Mouse (Mus musculus): Measurements from ENCODE around the gene Pnldc1. TPM values are rescaled to one million over a fixed set of nuclear protein-coding genes. Genes with fewer than 3 reads are reported as not detected.
"Not testable (repeated sequence)": the region's sequence is repeated elsewhere in the genome, so short reads cannot be mapped to it uniquely, and the experiment has no call there.

Pnldc1 gene
- polyA plus RNA-seq, 1 experiment from 2014 or later, result 2.4 TPM

DNA sequence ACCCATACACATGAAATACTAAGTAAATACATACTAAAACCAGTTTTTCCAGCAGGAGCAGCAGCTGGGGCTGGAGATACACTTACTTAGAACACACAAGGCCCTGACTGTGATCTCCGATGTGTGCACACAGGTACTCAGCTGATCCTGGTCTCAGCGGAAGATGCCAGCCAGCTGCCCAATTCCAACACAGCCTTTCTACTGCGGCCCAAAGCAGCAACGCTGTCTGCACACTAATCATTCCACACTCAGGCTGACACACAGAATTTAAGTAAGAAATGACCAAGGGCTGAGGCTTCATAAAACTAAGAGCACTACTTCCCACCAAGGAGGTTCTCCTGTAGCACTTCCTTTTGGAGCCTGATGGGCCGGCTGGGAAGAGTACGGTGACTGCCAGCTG is 7.7 kb downstream of the Pnldc1 start:
- H3K27me3 ChIP-seq (ENCODE audit: insufficient read depth, poor library complexity, severe bottlenecking), result no peaks in the 10 kb centered on the region
- H3K27ac ChIP-seq, result no peak overlapping the region
- no peak overlapping the region for H3K4me3 ChIP-seq
- H3K36me3 ChIP-seq, result peaks cover 61% of the 10 kb centered on the region
- WGBS, result 94% methylated on average over 6 of the region's 6 CpGs
- no peak for DNase-seq (ENCODE audit: low spot score)
- peaks cover 14% of the 10 kb centered on the region for H3K4me1 ChIP-seq (replicated peaks)
- no peaks in the 10 kb centered on the region for H3K9me3 ChIP-seq

- 39% methylated on average over 2 of the region's 2 CpGs for WGBS
- not testable (repeated sequence) for DNase-seq (ENCODE audit: low spot score); H3K9me3 ChIP-seq; H3K4me1 ChIP-seq (replicated peaks); H3K4me3 ChIP-seq; H3K27me3 ChIP-seq (ENCODE audit: insufficient read depth, poor library complexity, severe bottlenecking)
- Histone ChIP-seq H3K27ac (peak overlapping the region; percentile 54; the same call in 1 of the 2 replicates), H3K36me3 (peaks cover 60% of the 10 kb centered on the region)
These were observed 11.4 kb downstream of the Pnldc1 start for GRCm38 (mm10) chr17:12898607-12899006.

- Histone ChIP-seq H3K27me3 (ENCODE audit: insufficient read depth, poor library complexity, severe bottlenecking) (no peaks in the 10 kb centered on the region), H3K4me3 (no peak overlapping the region), H3K36me3 (peaks cover 56% of the 10 kb centered on the region), H3K27ac (peak overlapping the region; percentile 40; the same call in 1 of the 2 replicates), H3K4me1 (replicated peaks) (no peaks in the 10 kb centered on the region; the same call in 1 of the 2 replicates), H3K9me3 (no peaks in the 10 kb centered on the region)
- no peak for DNase-seq (ENCODE audit: low spot score)
- WGBS, result 82% methylated on average over 5 of the region's 5 CpGs
These were observed 12.4 kb downstream of the Pnldc1 start for GRCm38 (mm10) chr17:12897674-12898073.

- no peak for DNase-seq (ENCODE audit: low spot score)
- Histone ChIP-seq H3K4me1 (replicated peaks) (no peaks in the 10 kb centered on the region), H3K27ac (no peak overlapping the region), H3K4me3 (no peak overlapping the region), H3K36me3 (peaks cover 56% of the 10 kb centered on the region), H3K27me3 (ENCODE audit: insufficient read depth, poor library complexity, severe bottlenecking) (no peaks in the 10 kb centered on the region), H3K9me3 (no peaks in the 10 kb centered on the region)
- 93% methylated on average over 9 of the region's 9 CpGs for WGBS
These were observed 18.0 kb downstream of the Pnldc1 start for GRCm38 (mm10) chr17:12892033-12892432.

GRCm38 (mm10) chr17:12891054-12891453 is 19.0 kb downstream of the Pnldc1 start:
- Histone ChIP-seq H3K4me3 (no peak overlapping the region), H3K27me3 (ENCODE audit: insufficient read depth, poor library complexity, severe bottlenecking) (no peaks in the 10 kb centered on the region), H3K27ac (no peak overlapping the region), H3K36me3 (peaks cover 48% of the 10 kb centered on the region), H3K9me3 (no peaks in the 10 kb centered on the region), H3K4me1 (replicated peaks) (no peaks in the 10 kb centered on the region)
- no peak for DNase-seq (ENCODE audit: low spot score)
- WGBS, result 90% methylated on average over 4 of the region's 4 CpGs

GRCm38 (mm10) chr17:12887021-12887775 is 22.8 kb downstream of the Pnldc1 start:
- 83% methylated on average over 15 of the region's 15 CpGs for WGBS
- DNase-seq (ENCODE audit: low spot score), result no peak
- no peak overlapping the region for H3K27ac ChIP-seq
- peaks cover 34% of the 10 kb centered on the region for H3K36me3 ChIP-seq
- H3K4me1 ChIP-seq (replicated peaks), result no peaks in the 10 kb centered on the region
- no peaks in the 10 kb centered on the region for H3K9me3 ChIP-seq
- no peak overlapping the region for H3K4me3 ChIP-seq
- no peaks in the 10 kb centered on the region for H3K27me3 ChIP-seq (ENCODE audit: insufficient read depth, poor library complexity, severe bottlenecking)

DNA sequence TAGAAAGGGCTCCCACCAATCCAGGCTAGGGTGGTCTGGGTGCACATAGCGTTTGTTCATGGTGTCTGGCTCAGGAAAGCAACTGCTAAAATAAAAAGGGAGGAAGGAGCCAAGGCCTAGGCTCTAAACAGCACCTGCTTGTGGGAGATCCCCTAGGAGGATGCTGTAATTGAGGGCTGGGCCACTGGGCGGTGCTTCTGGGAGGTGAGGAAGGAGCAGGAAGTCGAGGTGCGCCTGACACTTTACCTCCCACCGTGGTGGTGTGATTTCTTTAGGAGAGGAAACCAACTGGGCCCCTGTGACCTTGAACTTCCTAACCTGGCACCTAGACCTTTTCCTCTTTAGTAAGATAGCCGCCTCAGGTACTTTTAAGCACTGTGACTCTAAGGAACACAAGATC is 23.4 kb downstream of the Pnldc1 start:
- no peak for DNase-seq (ENCODE audit: low spot score)

DNA sequence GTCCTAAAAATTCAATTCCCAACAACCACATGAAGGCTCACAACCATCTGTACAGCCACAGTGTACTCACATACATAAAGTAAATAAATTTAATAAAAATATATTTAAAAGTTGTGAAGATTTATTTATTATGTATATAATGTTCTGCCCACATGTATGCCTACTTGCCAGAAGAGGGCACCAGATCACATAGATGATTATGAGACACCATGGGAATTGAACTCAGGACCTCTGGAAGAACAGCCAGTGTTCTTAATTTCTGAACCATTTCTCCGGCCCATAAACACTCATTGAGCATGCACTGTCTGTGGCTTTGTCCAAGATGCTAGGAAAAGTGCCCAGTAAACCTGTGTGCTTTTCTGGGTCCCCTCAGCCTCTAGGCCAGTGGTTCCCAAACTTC is 28.8 kb downstream of the Pnldc1 start:
- no peaks in the 10 kb centered on the region for H3K27me3 ChIP-seq (ENCODE audit: insufficient read depth, poor library complexity, severe bottlenecking)
- no peaks in the 10 kb centered on the region for H3K9me3 ChIP-seq
- no peaks in the 10 kb centered on the region for H3K4me1 ChIP-seq (replicated peaks)
- WGBS, result 81% methylated on average over 1 of the region's 1 CpGs
- no peak for DNase-seq (ENCODE audit: low spot score)
- no peaks in the 10 kb centered on the region for H3K36me3 ChIP-seq
- no peak overlapping the region for H3K4me3 ChIP-seq
- H3K27ac ChIP-seq, result no peak overlapping the region

More for the DNA sequence above, 23.4 kb downstream of the Pnldc1 start:
- H3K4me3 ChIP-seq, result no peak overlapping the region
- peaks cover 28% of the 10 kb centered on the region for H3K36me3 ChIP-seq
- no peaks in the 10 kb centered on the region for H3K9me3 ChIP-seq
- no peak overlapping the region for H3K27ac ChIP-seq
- no peaks in the 10 kb centered on the region for H3K27me3 ChIP-seq (ENCODE audit: insufficient read depth, poor library complexity, severe bottlenecking)
- no peaks in the 10 kb centered on the region for H3K4me1 ChIP-seq (replicated peaks)
- WGBS, result 40% methylated on average over 6 of the region's 6 CpGs

DNA sequence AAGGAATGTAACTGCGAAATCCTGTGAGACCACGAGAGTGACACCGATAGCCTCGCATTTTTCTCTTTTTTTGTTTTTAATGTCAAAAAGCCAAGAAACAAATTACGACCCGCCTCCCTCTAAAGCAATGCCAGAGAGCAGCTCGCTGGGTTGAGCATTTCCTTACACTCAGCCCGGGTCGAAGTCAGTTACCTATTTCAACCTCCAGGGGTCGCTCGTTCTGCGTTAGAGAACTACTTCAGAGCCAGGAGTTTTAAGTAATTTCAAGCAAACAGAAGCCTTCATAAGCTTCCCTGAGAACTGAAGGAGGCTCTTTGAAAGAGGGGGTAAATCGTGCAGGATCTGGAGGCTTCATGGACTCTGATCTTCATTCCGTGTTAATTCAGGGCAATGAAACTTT is 29.9 kb downstream of the Pnldc1 start:
- no peak overlapping the region for H3K27ac ChIP-seq
- DNase-seq (ENCODE audit: low spot score), result peak; percentile 81
- H3K36me3 ChIP-seq, result no peaks in the 10 kb centered on the region
- WGBS, result 6% methylated on average over 14 of the region's 14 CpGs
- no peaks in the 10 kb centered on the region for H3K9me3 ChIP-seq
- H3K4me1 ChIP-seq (replicated peaks), result no peaks in the 10 kb centered on the region
- H3K4me3 ChIP-seq, result no peak overlapping the region
- no peaks in the 10 kb centered on the region for H3K27me3 ChIP-seq (ENCODE audit: insufficient read depth, poor library complexity, severe bottlenecking)

DNA sequence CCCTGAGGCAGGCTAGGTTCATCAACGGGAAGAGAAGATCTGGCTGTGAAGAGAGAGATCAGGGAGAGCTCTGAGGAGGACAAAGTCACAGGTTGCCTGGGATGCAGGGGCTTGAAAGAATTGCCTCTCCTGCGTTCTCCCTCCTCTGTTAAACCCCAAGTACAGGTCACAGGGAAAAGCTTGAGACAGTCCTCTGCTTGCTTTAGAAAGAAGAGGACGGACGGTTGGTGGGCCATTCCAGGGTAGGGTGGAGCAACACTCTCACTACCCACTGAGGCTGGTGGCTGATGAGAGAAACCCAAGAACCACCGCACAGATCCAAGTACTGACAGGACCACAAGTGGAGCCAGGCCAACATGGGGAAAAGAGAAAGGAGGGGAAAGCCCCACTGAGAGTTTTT is 34.3 kb downstream of the Pnldc1 start, which contains the start of gene Mrgprh:
Gene Mrgprh (plus strand): TSS at position 301 of the 400 bp plus-strand sequence.
- no peaks in the 10 kb centered on the region for H3K36me3 ChIP-seq
- 0 out of 2 replicates have a peak, but pooled peaks cover 4% of the 10 kb centered on the region for H3K4me1 ChIP-seq (replicated peaks)
- DNase-seq (ENCODE audit: low spot score), result no peak
- H3K27me3 ChIP-seq (ENCODE audit: insufficient read depth, poor library complexity, severe bottlenecking), result no peaks in the 10 kb centered on the region
- no peaks in the 10 kb centered on the region for H3K9me3 ChIP-seq
- no peak within 1 kb of the TSS for H3K4me3 ChIP-seq
- H3K27ac ChIP-seq, result no peak within 1 kb of the TSS
- 84% methylated on average over 5 of the region's 5 CpGs for WGBS

GRCm38 (mm10) chr17:12872275-12873028 is 37.6 kb downstream of the Pnldc1 start:
- Histone ChIP-seq H3K27ac (no peak overlapping the region), H3K4me1 (replicated peaks) (0 out of 2 replicates have a peak, but pooled peaks cover 7% of the 10 kb centered on the region), H3K9me3 (no peaks in the 10 kb centered on the region), H3K4me3 (no peak overlapping the region), H3K27me3 (ENCODE audit: insufficient read depth, poor library complexity, severe bottlenecking) (no peaks in the 10 kb centered on the region; the same call in 1 of the 2 replicates), H3K36me3 (no peaks in the 10 kb centered on the region)
- WGBS, result 73% methylated on average over 16 of the region's 16 CpGs
- no peak for DNase-seq (ENCODE audit: low spot score)

- H3K27me3 ChIP-seq (ENCODE audit: insufficient read depth, poor library complexity, severe bottlenecking), result no peaks in the 10 kb centered on the region; the same call in 1 of the 2 replicates
- no peak overlapping the region for H3K27ac ChIP-seq
- 37% methylated on average over 4 of the region's 4 CpGs for WGBS
- no peak overlapping the region for H3K4me3 ChIP-seq
- no peaks in the 10 kb centered on the region for H3K36me3 ChIP-seq
- no peaks in the 10 kb centered on the region for H3K9me3 ChIP-seq
- DNase-seq (ENCODE audit: low spot score), result no peak
- H3K4me1 ChIP-seq (replicated peaks), result 0 out of 2 replicates have a peak, but pooled peaks cover 7% of the 10 kb centered on the region
These were observed 41.4 kb downstream of the Pnldc1 start for GRCm38 (mm10) chr17:12868640-12869039.

DNA sequence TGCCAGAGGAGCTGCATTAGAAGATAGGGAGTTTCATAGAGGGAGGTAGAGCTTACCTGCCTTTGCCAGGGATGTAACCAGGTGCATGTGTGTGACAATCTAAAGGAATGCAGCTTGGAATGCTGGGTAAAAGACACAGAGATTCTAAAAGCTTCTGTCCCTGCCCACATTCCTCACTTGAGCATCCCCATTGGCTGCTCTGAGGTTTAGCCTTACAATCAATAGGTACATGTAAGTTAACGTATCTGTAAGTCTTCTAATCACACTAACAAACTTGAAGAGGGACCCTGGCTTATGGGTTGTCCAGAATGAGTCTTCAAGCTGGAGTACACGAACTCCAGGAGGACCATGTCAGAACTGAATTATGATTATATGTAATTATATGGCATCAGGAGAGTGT is 42.0 kb downstream of the Pnldc1 start, which contains the start of gene Mas1:
Gene Mas1 (minus strand): TSS at position 101 of the 400 bp plus-strand sequence.
- Histone ChIP-seq H3K4me1 (replicated peaks) (0 out of 2 replicates have a peak, but pooled peaks cover 3% of the 10 kb centered on the region), H3K36me3 (no peaks in the 10 kb centered on the region), H3K4me3 (no peak within 1 kb of the TSS), H3K27ac (no peak within 1 kb of the TSS), H3K27me3 (ENCODE audit: insufficient read depth, poor library complexity, severe bottlenecking) (no peaks in the 10 kb centered on the region; the same call in 1 of the 2 replicates), H3K9me3 (no peaks in the 10 kb centered on the region)
- 60% methylated on average over 2 of the region's 2 CpGs for WGBS
- DNase-seq (ENCODE audit: low spot score), result no peak
